Mouse (Mus musculus) adrenal gland (tissue): ENCODE results near the gene Rpap3.
"Not testable (repeated sequence)": the region's sequence is repeated elsewhere in the genome, so short reads cannot be mapped to it uniquely, and the experiment has no call there.

Experiments used
- intact Hi-C: fragments of 180-260 bp; cut with DNase I; formaldehyde crosslinking; loops from one replicate; pipeline ENCODE4 v1.15.1; 2025

The Rpap3 gene

DNA sequence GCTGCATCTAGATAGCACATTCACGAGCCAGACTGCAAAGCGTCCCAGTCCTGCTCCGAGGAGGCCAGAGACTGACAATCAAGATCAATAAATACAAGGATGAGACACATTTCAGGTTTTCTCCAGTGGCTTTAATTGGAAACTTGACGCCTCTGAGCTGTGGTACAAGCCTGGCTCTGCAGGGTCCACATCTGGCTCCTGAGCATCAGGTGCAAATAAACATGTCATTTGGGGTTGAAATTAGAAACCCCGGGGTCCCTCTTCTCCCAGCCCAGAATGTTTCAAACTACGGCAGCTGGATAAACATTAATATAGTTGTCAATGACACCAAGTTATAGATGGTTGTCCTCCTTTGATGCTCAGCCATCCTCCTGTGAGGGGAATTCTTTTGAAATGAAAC, 5.3 kb upstream of the Rpap3 start:
- intact Hi-C loops, result loop anchor here (5.0 kb wide), 1 partner anchor 241 kb away; no protein-coding TSS in a partner anchor

DNA sequence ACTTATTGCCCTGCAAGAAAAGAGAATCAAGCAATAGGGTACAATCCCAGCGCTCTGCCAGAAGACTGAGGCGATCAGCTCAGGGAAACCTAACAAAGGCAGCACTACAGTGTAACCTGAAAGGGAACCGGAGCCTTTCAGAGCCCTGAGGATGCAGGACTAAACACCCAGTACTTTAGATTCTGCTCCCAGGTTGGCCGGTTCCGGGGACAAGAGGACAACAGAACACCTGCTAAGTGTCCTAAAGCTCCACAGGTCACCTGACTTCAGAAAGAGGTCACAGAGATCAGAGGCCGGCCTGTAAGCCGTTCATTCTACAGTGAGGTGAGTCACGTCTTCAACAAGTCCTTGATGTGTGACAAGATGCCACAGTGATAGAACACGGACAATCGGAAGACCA, 9.0 kb downstream of the Rpap3 start:
- intact Hi-C loops, result no loop called here

- intact Hi-C loops, result no loop called here
Observed at GRCm38 (mm10) chr15:97693411-97693810, 12.2 kb downstream of the Rpap3 start.

DNA sequence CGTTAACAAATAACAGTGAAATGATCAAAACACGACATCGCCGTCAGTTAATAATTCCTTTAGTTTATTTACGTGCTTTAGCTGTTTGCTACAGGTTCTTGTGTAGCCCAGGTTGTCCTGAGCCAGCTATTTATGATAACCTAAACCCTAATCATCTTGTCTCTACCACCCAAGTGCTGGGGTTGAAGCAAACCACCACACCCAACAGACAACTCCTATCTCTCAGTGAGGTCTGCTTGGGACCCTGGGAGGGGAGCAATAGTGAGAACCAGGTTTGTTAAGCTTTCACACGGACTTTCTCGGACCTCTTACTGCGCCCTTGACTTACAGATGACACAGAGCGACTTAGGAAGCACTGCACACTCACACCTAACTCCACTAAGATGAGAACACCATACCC, 21.5 kb downstream of the Rpap3 start:
- intact Hi-C loops, result no loop called here

DNA sequence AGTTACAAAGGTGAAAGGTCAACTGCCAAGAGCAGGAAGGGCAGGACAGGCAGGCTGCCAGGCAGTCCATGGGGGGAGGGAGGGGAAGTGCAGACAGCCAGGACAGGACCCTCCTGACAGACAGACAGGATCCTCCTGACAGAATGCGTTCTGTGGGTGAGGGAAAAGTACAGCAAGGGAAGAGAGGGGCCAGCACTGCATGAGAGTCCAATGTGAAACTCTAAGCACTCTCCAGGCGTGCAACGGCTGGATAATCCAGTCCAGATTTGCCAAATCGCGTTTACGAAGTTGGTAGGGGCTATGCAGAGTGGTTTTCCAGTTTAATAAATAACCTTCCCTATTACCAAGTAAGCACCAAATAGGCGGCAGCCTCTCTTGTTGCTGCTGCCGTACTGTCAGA, 23.6 kb downstream of the Rpap3 start:
- intact Hi-C loops, result no loop called here

- intact Hi-C loops, result no loop called here
Observed at GRCm38 (mm10) chr15:97679991-97680681, 25.5 kb downstream of the Rpap3 start.

- intact Hi-C loops, result no loop called here
Observed at GRCm38 (mm10) chr15:97677341-97677740, 28.3 kb downstream of the Rpap3 start.

- intact Hi-C loops, result no loop called here
Observed at GRCm38 (mm10) chr15:97675927-97676326, 29.7 kb downstream of the Rpap3 start.

GRCm38 (mm10) chr15:97674423-97674822, 31.2 kb downstream of the Rpap3 start:
- intact Hi-C loops, result loop anchor here (5.0 kb wide), 1 partner anchor 108 kb away; no protein-coding TSS in a partner anchor

DNA sequence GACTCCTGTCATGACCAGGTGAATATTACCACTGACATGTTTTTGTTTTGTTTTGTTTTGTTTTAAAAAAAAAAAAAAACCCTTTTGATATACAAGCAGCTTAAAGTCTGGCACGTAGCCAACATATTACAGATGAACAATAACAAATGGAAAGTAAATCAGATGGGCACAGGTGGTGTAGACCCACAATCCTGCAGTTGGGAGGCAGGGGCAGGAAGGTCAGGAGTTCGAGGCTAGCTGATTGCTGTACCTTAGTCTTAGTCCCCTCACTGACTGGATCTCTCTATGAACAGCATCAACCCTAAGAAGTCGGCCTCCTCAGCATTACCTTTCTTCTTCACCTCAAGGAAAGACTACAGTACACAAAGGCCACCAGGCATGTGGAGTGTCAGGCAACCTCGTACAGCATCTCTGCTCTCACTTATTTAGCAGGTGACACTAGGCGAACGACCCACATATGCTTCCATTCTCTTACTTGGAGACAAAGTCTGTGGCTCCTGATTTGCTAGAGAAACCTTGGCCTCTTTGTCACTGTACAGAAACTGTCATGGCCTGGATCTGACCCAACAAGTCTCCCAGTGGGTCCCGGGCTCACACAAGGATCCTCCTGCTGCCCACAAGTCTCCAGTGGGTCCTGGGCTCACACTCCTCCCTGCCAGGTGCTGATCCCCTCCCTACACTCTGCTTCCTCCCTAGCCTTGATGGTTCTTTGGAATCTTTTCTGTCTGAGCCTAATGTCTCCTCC, 32.2 kb downstream of the Rpap3 start:
- intact Hi-C loops, result loop anchor here (5.0 kb wide), 1 partner anchor 109 kb away; no protein-coding TSS in a partner anchor

DNA sequence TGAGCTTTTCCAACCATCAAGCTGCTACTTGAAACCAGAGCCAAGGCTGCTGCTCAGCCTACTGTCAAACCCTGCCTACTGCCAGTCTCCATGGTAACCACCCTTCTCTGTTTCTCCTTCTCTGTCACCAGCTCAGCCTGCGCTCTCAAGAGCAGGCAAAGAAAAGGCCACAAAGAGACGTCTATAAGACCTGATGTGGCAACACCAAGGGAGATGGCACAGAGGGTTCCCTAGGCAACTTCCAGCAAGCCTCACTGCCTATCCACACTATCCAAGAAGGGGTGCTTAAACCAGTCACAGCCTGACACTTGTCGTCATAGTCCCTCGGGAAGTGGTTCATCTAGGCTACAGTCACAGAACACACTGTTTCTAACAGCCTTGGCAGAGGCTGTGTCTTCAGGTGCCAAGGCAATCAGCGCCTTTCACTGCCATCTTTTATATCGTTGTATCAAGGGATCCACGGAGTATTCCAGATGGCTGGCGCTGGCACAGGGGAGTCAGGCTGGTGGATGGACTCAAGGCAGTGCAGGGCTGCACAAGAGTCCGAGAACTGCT, 33.3 kb downstream of the Rpap3 start:
- intact Hi-C loops, result loop anchor here (5.0 kb wide), 1 partner anchor 110 kb away; no protein-coding TSS in a partner anchor

DNA sequence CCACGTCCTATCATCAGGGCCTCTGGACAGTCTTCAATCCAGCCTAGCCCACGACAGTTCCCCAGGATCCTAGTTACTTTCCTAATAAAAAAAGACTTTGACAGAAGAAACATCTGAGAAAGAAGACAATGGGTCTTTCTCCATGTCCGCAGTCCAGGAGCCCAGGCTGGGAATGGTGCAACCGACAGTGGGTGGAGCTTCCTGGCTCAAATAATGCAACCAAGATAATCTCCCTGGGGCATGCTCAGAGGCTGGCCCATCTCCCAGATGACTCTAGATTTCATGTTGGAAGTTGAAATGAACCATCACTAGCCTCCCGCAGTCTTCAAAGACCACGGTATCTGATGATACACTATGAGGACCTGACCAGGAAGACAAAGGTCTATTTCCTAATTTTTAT, 35.1 kb downstream of the Rpap3 start:
- intact Hi-C loops, result loop anchor here (5.0 kb wide), 1 partner anchor 112 kb away; no protein-coding TSS in a partner anchor

DNA sequence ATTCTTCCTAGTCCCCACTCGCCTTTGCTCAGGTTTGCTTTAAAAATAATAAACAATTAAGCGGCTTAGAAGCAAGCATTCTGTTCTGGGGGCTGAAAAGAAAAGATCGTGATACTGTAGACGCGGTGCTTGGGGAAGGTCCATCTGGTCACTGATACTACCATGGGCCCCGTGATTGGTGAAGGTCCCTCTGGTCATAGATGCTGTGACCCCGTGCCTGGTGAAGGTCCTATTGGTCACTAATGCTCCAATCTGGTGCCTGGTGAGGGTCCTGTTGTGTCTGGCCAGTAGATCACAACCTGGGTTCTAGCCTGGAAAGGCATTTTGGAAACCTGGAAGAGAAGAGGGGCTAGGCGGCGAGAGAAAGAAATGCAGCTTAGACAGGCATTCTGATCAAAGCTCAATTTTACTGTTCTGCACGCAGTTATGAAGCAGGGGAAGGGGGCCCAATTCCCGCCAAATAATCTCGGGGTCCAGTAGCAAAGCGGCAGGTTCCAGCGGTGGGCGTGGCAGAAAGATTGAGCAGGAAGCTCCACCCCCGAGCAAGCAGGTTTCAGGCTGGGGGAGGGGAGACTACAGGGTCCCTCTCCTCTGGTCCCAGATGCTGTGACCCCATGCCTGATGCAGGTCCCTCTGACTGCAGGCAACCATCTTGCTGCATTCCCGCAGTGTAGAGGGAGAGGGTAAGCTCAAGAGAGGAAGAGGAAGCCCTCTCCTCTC, 37.3 kb downstream of the Rpap3 start:
- intact Hi-C loops, result not testable (repeated sequence)

DNA sequence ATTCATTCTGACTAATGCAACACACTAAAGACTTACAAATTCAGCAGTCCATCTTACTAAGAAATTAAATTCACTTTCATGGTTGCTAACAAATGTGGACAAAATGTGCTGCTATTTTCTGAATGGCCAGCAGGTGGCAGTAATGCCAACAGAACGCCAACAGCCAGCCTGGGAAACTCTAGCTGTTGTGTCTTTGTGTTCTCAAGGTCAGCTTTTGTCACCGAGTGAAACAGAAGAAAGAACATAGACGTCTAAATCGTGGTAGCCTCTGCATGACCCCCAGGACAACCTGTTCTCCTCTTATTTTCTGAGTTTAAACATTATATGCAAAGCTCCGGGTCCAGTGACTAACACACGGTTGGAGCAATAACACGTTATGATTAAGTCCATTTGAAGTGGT, 38.2 kb downstream of the Rpap3 start:
- intact Hi-C loops, result no loop called here

GRCm38 (mm10) chr15:97666457-97666770, 39.2 kb downstream of the Rpap3 start:
- intact Hi-C loops, result no loop called here

- intact Hi-C loops, result loop anchor here (2.0 kb wide), 1 partner anchor 469 kb away; no protein-coding TSS in a partner anchor
Observed at GRCm38 (mm10) chr15:97665770-97666456, 39.7 kb downstream of the Rpap3 start.

- intact Hi-C loops, result loop anchor here (2.0 kb wide), 1 partner anchor 468 kb away; no protein-coding TSS in a partner anchor
Observed at GRCm38 (mm10) chr15:97664981-97665668, 40.5 kb downstream of the Rpap3 start.

DNA sequence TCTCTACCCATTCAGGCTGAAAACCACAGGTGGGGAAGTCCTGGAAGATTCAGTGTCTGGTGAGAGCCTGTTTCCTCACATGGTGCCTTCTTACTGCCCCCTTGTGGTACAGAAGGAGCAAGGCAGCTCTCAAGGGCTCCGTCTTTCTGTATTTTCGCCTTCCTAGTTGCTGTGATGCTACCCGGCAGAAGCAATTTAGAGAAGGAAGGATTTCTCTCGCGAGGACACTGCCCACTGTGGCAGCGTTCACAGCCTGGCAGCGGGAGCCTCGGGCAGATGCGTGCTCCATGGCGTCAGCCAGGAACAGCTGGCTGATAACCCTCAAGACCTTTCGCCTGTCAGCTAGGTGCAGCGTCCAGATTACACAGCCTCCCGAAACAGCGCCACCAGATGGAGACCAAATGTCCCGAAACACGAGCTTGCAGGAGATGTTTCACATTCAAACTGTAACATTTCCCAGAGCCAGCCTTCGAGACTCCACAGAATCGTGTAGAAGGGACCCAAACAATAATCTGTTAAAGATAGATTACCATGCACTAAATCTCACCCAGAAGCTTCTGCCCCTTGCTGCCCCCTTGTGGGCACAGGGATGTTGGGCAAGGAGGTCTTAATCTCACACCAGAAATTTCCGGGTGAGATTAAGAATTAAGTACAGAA, 41.7 kb downstream of the Rpap3 start:
- intact Hi-C loops, result loop anchor here (2.0 kb wide), 1 partner anchor 467 kb away; no protein-coding TSS in a partner anchor

DNA sequence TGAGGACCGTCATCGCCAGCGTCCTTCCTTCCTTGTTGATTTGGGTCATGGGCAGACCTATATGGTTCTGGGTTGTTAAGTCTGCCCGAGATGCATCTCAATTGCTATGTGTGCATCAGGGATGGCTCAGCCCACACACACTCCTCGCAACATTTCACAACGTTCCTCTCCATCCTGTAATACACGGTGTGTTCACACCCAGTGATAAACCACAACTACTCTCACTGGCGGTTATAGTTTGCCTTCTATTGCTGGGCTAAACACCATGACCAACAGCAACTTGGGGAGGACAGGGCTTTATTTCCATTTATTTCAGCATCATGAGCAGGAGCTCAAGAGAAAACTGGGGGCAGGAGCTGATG, 46.9 kb downstream of the Rpap3 start:
- intact Hi-C loops, result no loop called here
